Mouse (Mus musculus) midbrain, embryonic 15.5 days (tissue): ENCODE measurements at regions not wholly inside any gene's neighbourhood (a gene's known extent, or its start where the extent isn't known, plus 50 kb on each side); places are given as distances from the start of the nearest gene placed in this dataset.

Source experiments
- ATAC-seq: fragments of 200-750 bp; cut with Nextera tagmentation; replicated peaks from 2 replicates; pipeline ENCODE4 v1.8.0; 2017; ENCODE audit warnings: moderate TSS enrichment
- H3K27ac ChIP-seq: fragments of 300-500 bp; sonication (generic); 2 replicates; pipeline ENCODE4 v1.5.1; 2015; ENCODE audit warnings: mild to moderate bottlenecking, inconsistent platforms
- H3K27me3 ChIP-seq: fragments of 300-500 bp; sonication (generic); replicated peaks from 2 replicates; pipeline ENCODE4 v1.6.1; 2015; ENCODE audit warnings: inconsistent platforms
- H3K36me3 ChIP-seq: fragments of 300-500 bp; sonication (generic); replicated peaks from 2 replicates; pipeline ENCODE4 v1.6.1; 2015; ENCODE audit warnings: inconsistent platforms
- H3K4me1 ChIP-seq: fragments of 300-500 bp; sonication (generic); 2 replicates; pipeline ENCODE4 v1.6.1; 2015; ENCODE audit warnings: inconsistent platforms
- H3K4me2 ChIP-seq: fragments of 300-500 bp; sonication (generic); 2 replicates; pipeline ENCODE4 v1.6.1; 2015; ENCODE audit warnings: inconsistent platforms, mild to moderate bottlenecking, moderate library complexity
- H3K4me3 ChIP-seq: fragments of 300-500 bp; sonication (generic); 2 replicates; pipeline ENCODE4 v1.5.1; 2015; ENCODE audit warnings: mild to moderate bottlenecking, inconsistent platforms
- H3K9ac ChIP-seq: fragments of 300-500 bp; sonication (generic); 2 replicates; pipeline ENCODE4 v1.6.1; 2015; ENCODE audit warnings: mild to moderate bottlenecking, inconsistent platforms
- H3K9me3 ChIP-seq: fragments of 300-500 bp; sonication (generic); 2 replicates; pipeline ENCODE4 v1.6.1; 2016; ENCODE audit warnings: inconsistent platforms
- WGBS: fragments of 180-500 bp; shearing (Covaris S2); methylation state at CpG from one replicate; pipeline ENCODE4 v1.1.7; 2015; ENCODE audit warnings: mixed read lengths; 5-methylcytosine and 5-hydroxymethylcytosine counted together

DNA sequence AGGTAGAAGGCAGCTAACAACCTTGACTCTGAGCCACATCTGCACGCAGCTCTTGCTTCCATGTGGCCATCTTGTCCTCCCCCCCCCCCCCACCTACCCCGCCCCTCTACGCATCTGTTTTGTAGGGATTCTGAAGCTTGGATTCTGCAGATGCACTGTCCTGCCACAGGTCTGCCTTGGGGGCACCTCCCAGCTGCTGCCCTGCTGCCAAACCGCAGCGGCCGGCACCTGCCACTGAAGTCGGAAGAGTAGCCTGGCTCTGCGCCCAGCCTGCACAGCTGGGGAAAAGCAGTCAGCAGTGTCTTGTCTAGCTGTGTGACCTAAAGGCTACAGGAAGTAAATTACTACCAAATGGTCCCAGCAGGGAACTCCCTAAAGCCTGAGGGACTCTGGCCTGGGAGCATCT lies 119.3 kb downstream of the Ddx1 start:
- no peaks in the 10 kb centered on the region for H3K4me1 ChIP-seq
- H3K27me3 ChIP-seq = no peaks in the 10 kb centered on the region
- H3K4me3 ChIP-seq = no peak overlapping the region
- ATAC-seq = 0 out of 2 replicates have a peak, but pooled peaks have one; percentile 13
- no peak overlapping the region for H3K4me2 ChIP-seq
- no peaks in the 10 kb centered on the region for H3K36me3 ChIP-seq
- WGBS = 67% methylated on average over 7 of the region's 8 CpGs
- H3K27ac ChIP-seq = no peak overlapping the region
- H3K9ac ChIP-seq = no peak overlapping the region
- H3K9me3 ChIP-seq = no peaks in the 10 kb centered on the region

DNA sequence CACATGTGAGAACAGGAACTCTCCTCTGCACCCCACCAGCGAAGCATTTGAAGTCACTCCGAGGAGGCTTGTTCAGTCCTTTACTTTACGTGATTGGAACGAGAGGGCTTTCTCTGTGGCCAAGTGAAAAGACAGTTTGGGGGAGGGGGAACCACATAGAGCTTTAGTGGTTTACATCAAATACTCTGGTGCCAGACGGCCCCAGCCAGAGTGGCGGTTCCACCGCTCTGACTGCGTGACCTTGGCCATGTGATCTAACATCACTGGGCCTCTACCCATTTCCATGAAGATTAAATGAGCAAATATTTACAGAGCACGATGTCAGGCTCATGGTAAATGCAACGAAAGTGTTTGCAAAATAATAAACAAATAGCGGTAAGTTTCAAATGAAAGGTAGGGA lies 121.6 kb downstream of the Ddx1 start:
- H3K27me3 ChIP-seq = no peaks in the 10 kb centered on the region
- H3K4me1 ChIP-seq = no peaks in the 10 kb centered on the region
- ATAC-seq = peak; percentile 58
- no peaks in the 10 kb centered on the region for H3K9me3 ChIP-seq
- H3K36me3 ChIP-seq = no peaks in the 10 kb centered on the region
- H3K4me3 ChIP-seq = no peak overlapping the region
- no peak overlapping the region for H3K9ac ChIP-seq
- no peak overlapping the region for H3K4me2 ChIP-seq
- WGBS = 75% methylated on average over 11 of the region's 11 CpGs
- no peak overlapping the region for H3K27ac ChIP-seq

DNA sequence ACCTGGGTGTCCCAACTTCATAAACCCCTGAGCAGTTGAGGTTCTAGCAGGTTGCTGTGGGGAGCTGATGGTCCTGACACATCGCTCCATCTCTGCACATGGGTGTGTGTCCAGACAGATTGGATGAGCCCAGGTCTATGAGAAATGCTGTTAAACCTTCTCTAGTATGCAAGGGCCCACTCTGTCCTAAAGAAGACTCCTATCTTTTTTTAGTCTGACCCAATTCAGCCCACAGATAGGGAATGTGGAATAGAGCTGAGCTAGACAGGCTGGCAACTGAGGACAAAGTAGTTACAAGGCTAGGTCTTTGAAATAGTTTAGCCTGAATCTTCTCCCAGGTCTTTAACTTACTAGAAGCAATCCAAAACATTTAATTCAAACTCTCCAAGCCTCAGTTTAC lies 124.0 kb downstream of the Ddx1 start:
- WGBS = 97% methylated on average over 1 of the region's 1 CpGs
- Histone ChIP-seq H3K27me3 (no peaks in the 10 kb centered on the region), H3K9me3 (no peaks in the 10 kb centered on the region), H3K4me3 (no peak overlapping the region), H3K4me1 (no peaks in the 10 kb centered on the region), H3K4me2 (no peak overlapping the region), H3K9ac (no peak overlapping the region), H3K36me3 (no peaks in the 10 kb centered on the region), H3K27ac (no peak overlapping the region)
- no peak for ATAC-seq

DNA sequence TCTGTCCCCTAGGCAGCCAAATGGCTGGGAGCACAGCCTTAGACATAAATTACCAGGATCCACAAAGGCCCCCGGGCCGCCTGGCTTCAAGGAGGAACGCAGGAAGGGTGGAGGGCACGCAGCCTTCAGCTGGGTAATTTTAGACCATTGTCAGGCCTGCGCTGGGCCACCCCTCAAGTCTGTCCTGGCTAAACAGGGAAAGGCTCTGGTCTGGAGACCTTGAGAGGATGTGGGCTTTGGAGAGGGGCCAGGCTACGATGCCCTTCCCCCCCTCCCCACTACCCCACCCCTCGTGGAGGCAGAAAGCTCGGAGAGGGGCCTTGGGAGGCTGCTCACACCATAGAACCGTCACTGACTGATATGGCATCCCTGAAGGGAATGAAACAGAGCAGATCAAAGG lies 126.7 kb downstream of the Ddx1 start:
- no peaks in the 10 kb centered on the region for H3K36me3 ChIP-seq
- H3K9ac ChIP-seq = no peak overlapping the region
- 55% methylated on average over 9 of the region's 9 CpGs for WGBS
- H3K4me1 ChIP-seq = no peaks in the 10 kb centered on the region
- H3K27me3 ChIP-seq = no peaks in the 10 kb centered on the region
- no peak for ATAC-seq
- H3K4me3 ChIP-seq = no peak overlapping the region
- H3K4me2 ChIP-seq = no peak overlapping the region
- no peaks in the 10 kb centered on the region for H3K9me3 ChIP-seq
- no peak overlapping the region for H3K27ac ChIP-seq

DNA sequence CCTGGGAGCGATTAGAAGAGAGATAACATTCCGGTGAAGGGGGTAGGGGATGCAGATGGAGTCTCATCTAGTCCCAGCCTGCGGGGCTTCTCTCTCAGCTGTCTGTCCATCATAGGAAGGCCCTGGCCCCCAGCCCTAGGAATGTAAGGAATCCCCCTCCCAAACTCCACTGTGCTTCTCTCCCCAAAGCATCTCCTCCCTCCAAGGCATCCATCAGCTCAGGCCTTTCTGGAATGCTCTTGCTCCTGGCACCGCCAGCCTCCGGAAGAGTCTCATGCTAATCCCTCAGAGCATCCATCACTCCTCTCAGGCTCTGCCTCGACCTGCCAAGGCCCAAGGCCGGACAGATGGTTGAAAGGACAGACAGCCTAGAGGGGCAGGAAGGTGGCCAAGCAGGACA lies 128.4 kb downstream of the Ddx1 start:
- no peaks in the 10 kb centered on the region for H3K4me1 ChIP-seq
- H3K27me3 ChIP-seq = no peaks in the 10 kb centered on the region
- no peaks in the 10 kb centered on the region for H3K36me3 ChIP-seq
- 62% methylated on average over 7 of the region's 7 CpGs for whole genome bisulfite sequencing
- no peaks in the 10 kb centered on the region for H3K9me3 ChIP-seq
- no peak overlapping the region for H3K9ac ChIP-seq
- ATAC-seq = no peak
- no peak overlapping the region for H3K4me3 ChIP-seq
- no peak overlapping the region for H3K4me2 ChIP-seq
- H3K27ac ChIP-seq = no peak overlapping the region

DNA sequence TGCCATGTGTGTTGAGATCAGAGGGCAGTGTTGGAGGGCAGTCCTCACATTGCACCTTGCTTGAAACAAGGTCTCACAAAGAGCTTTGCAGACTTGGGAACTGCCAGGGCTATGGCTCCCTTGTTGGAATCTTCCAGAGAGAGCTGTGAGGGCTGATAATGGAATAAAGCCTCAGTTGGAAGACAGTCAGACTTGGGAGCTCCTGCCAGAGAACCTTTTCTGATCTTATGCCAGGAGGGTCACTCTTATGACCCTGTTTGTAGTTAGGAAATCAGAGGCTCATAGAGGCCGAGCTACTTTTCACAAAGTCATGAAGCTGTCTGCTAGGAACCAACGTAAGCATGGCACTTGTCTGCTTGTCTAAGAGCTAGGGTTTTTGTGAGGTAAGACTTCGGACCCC lies 129.4 kb downstream of the Ddx1 start:
- 80% methylated on average over 3 of the region's 3 CpGs for WGBS
- H3K4me2 ChIP-seq = no peak overlapping the region
- no peak overlapping the region for H3K9ac ChIP-seq
- no peak overlapping the region for H3K4me3 ChIP-seq
- H3K9me3 ChIP-seq = no peaks in the 10 kb centered on the region
- no peaks in the 10 kb centered on the region for H3K4me1 ChIP-seq
- H3K36me3 ChIP-seq = no peaks in the 10 kb centered on the region
- H3K27ac ChIP-seq = no peak overlapping the region
- H3K27me3 ChIP-seq = no peaks in the 10 kb centered on the region
- no peak for ATAC-seq

DNA sequence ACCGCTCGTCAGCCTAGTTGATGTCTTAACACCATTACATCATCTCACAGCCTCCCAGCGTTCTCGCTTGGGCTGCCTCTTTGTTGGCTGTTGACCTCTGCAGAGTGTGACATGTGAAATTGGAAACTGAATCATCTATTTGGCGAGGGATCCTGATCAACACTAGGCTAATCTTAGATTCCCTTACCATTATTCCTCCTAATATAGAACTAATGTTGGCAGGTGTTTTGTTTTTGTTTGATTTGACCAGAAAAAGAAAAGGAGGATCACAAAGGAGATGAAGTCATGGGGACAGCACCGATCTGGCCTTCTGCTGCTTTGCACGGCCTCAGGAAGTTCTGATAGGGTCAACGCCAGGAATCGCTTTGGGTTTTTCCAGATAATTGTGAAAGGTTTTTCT lies 131.0 kb downstream of the Ddx1 start:
- H3K4me3 ChIP-seq = no peak overlapping the region
- no peaks in the 10 kb centered on the region for H3K4me1 ChIP-seq
- no peak overlapping the region for H3K27ac ChIP-seq
- no peaks in the 10 kb centered on the region for H3K27me3 ChIP-seq
- 62% methylated on average over 9 of the region's 9 CpGs for WGBS
- H3K9me3 ChIP-seq = no peaks in the 10 kb centered on the region
- H3K4me2 ChIP-seq = no peak overlapping the region
- no peaks in the 10 kb centered on the region for H3K36me3 ChIP-seq
- no peak overlapping the region for H3K9ac ChIP-seq
- no peak for ATAC-seq

DNA sequence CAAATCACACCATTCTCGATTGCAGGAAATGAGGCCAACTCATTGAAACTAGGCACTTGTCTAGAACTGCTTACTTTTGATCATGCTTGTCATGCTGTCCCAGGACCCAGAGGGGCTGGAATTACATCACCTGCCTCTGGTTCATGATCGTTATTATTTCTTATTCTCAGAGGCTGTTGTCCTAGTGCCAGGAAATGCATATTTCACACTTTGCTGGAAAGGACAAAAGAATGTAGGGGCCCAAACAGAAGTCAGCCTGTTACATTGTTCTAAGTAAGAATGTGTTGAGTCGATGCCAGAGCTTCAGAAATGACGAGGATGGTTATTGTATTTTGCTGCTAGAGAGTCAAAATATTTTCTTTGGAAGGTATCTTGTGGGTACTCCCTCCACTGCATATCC lies 134.7 kb downstream of the Ddx1 start:
- H3K27me3 ChIP-seq = no peaks in the 10 kb centered on the region
- H3K9ac ChIP-seq = no peak overlapping the region
- no peak overlapping the region for H3K27ac ChIP-seq
- H3K36me3 ChIP-seq = no peaks in the 10 kb centered on the region
- H3K4me1 ChIP-seq = no peaks in the 10 kb centered on the region
- H3K4me2 ChIP-seq = no peak overlapping the region
- no peak overlapping the region for H3K4me3 ChIP-seq
- ATAC-seq = no peak
- 72% methylated on average over 4 of the region's 4 CpGs for WGBS
- H3K9me3 ChIP-seq = no peaks in the 10 kb centered on the region

DNA sequence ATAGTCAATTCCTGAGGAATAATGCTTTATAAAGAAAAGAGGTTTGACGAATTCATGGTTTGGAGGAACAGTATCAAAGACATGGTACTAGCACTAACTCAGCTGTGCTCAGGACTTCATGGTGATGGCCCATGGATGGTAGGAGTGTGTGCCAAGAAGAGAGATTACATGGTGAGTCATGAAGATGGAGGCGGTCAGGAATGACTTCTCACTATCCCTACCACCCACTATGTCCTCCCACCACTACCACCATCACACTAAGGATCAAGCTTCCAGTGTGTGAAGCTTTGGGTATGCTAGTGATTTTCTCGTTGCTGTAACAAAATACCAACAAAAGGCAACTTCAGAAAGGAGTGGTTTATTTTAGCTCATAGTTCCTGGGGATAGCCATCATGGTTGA lies 142.1 kb downstream of the Ddx1 start:
- H3K27ac ChIP-seq = no peak overlapping the region
- 0 out of 2 replicates have a peak, but pooled peaks cover 3% of the 10 kb centered on the region for H3K4me1 ChIP-seq

DNA sequence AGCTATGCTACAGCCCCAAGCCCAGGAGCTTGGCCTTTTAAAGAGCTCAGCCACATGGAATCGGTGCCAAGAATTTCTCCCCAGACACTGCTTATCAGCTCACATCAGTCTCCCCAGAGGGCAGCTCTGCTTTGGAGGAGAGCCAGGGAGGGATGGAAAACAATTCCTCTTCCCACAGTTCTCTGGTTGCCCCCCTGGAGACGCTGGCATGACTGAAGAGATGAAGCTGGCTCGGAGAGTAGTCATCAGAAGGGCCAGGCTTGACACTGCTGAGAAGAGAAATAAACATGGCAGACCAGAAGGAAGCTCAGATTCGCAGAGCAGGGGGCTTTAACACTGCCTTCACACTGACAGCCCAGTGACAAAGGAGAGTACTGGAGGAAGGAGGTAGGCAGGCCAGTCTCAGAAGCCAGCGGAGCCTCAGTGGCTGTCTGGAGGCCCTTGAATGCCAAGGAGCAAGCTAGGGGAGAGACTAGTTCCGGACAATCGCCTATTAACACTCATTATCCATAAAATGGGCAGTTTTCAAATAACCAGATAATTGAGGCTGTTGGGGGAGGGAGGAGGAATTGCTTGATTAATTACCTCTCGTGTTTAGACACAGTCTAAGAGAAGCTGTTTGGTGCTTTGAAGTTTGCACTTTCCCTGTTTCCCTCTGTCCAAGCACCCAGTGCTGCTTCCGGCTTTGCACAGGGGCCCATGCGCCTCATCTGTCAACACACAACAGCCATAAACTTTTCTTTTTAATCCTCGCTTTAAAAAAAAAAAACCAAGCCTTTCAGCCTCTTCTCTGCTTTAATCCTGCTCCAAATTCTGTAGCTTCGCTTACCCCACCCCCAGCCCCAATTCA lies 148.3 kb downstream of the Ddx1 start:
- Histone ChIP-seq H3K27me3 (no peaks in the 10 kb centered on the region), H3K9ac (no peak overlapping the region), H3K36me3 (no peaks in the 10 kb centered on the region), H3K4me3 (no peak overlapping the region), H3K4me2 (no peak overlapping the region), H3K4me1 (peaks cover 8% of the 10 kb centered on the region; the same call in 1 of the 2 replicates), H3K9me3 (no peaks in the 10 kb centered on the region), H3K27ac (no peak overlapping the region)
- peak; percentile 41; the same call in 1 of the 2 replicates for ATAC-seq
- 27% methylated on average over 12 of the region's 12 CpGs for WGBS

More for the DNA sequence above, 142.1 kb downstream of the Ddx1 start:
- ATAC-seq = no peak
- H3K27me3 ChIP-seq = no peaks in the 10 kb centered on the region
- no peaks in the 10 kb centered on the region for H3K36me3 ChIP-seq
- no peak overlapping the region for H3K9ac ChIP-seq
- H3K4me2 ChIP-seq = no peak overlapping the region
- H3K4me3 ChIP-seq = no peak overlapping the region
- H3K9me3 ChIP-seq = no peaks in the 10 kb centered on the region
- 86% methylated on average over 3 of the region's 3 CpGs for WGBS

DNA sequence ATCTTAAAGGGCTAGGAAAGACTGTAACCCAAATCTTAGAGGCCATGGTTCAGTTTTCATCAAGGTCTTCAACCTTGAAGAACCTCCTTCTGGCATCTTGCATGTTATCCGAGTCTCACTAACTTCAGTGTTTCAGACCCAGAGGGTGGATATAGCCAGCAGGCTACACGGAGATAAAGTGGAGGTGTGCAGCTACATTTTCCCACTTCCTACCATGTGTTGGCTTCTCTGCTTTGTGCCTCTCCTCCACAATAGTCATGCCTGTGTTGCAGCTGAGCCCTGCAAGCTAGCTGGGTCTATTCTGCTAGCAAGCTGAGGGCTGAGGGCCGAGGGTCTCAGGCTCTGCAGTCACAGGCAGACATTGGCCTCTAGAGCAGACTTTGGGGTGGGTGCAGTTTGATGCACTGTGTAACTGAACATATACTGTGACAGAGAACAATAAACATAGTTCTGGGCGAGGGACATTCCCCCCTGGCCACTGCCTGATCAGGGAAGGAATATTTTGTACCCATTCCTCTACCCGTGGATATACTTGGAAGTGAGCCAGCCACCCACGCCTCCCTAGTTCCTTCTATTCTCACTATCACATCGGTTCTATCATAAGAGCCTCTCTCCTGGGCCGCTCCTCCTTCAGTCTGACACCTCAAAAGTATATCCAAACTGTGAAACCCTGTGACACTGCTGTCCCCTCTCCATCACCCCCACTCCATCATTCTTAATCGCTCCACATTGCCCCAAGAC lies 152.6 kb upstream of the Mycn start:
- Histone ChIP-seq H3K27ac (no peak overlapping the region), H3K4me3 (no peak overlapping the region), H3K36me3 (no peaks in the 10 kb centered on the region), H3K4me1 (no peaks in the 10 kb centered on the region), H3K9ac (no peak overlapping the region), H3K4me2 (no peak overlapping the region), H3K9me3 (no peaks in the 10 kb centered on the region), H3K27me3 (no peaks in the 10 kb centered on the region)
- ATAC-seq = no peak
- WGBS = 83% methylated on average over 9 of the region's 9 CpGs

DNA sequence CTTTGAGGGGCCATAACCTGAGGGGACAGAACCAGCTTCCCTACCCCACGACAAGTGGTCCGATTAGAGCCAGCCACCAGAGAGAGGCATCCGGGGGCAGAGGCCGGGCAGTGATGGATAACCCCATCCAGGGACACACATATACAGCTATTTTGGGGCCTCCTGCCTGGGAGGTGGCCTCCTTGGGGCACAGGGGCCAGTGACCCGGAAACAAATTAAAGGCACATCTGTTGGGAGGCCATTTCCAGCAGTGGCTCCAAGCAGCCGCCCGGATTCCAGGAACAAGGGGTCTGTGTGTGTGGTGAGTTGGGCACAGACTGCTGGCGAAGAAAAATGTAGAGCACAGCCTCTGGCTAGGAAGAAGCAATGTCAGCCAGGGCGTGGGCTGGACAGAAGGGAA lies 144.2 kb upstream of the Mycn start:
- Histone ChIP-seq H3K36me3 (no peaks in the 10 kb centered on the region), H3K27me3 (no peaks in the 10 kb centered on the region), H3K4me3 (no peak overlapping the region), H3K9me3 (no peaks in the 10 kb centered on the region), H3K4me2 (no peak overlapping the region), H3K9ac (no peak overlapping the region), H3K4me1 (no peaks in the 10 kb centered on the region), H3K27ac (no peak overlapping the region)
- 82% methylated on average over 9 of the region's 9 CpGs for WGBS
- no peak for ATAC-seq

DNA sequence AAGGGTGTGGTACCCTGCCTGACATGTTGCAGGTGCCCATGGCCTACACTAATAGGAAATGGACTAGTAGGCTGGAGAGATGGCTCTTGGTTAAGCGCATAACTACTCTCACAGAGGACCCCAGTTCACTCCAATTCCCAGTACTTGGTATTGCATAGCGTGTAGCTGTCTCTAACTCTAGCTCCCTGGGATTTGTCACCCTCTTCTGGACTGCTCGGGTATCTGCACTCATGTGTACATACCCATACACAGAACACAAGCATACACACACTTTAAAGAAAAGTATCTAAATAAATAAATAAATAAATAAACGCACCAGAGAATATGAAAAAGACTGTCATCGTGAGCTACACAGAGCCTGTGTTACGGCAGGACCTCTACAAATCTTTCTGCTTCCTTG lies 143.8 kb upstream of the Mycn start:
- no peak overlapping the region for H3K4me3 ChIP-seq
- H3K4me2 ChIP-seq = no peak overlapping the region
- no peaks in the 10 kb centered on the region for H3K9me3 ChIP-seq
- no peaks in the 10 kb centered on the region for H3K36me3 ChIP-seq
- no peaks in the 10 kb centered on the region for H3K27me3 ChIP-seq
- no peak overlapping the region for H3K27ac ChIP-seq
- no peak for ATAC-seq
- no peak overlapping the region for H3K9ac ChIP-seq
- no peaks in the 10 kb centered on the region for H3K4me1 ChIP-seq
- 97% methylated on average over 6 of the region's 6 CpGs for WGBS
